Mouse (Mus musculus) hindbrain, embryonic 13.5 days (tissue): ENCODE results near the gene Nnat. TPM values are rescaled to one million over a fixed set of nuclear protein-coding genes. Genes with fewer than 3 reads are reported as not detected.

Source experiments
- ATAC-seq: fragments of 200-750 bp; cut with Nextera tagmentation; 2 replicates; pipeline ENCODE4 v1.8.0; 2017; ENCODE audit warnings: moderate TSS enrichment; ENCODE audit not compliant: low FRiP score
- H3K27ac ChIP-seq: fragments of 300-500 bp; sonication (generic); 2 replicates; pipeline ENCODE4 v1.5.1; 2015; ENCODE audit warnings: inconsistent platforms, mild to moderate bottlenecking, moderate library complexity
- H3K27me3 ChIP-seq: fragments of 300-500 bp; sonication (generic); 2 replicates; pipeline ENCODE4 v1.6.1; 2015; ENCODE audit warnings: mild to moderate bottlenecking, inconsistent platforms
- H3K36me3 ChIP-seq: fragments of 300-500 bp; sonication (generic); 2 replicates; pipeline ENCODE4 v1.6.1; 2015; ENCODE audit warnings: mild to moderate bottlenecking, inconsistent platforms
- H3K4me1 ChIP-seq: fragments of 300-500 bp; sonication (generic); replicated peaks from 2 replicates; pipeline ENCODE4 v1.6.1; 2015; ENCODE audit warnings: inconsistent platforms
- H3K4me2 ChIP-seq: fragments of 300-500 bp; sonication (generic); 2 replicates; pipeline ENCODE4 v1.6.1; 2015; ENCODE audit warnings: inconsistent platforms, mild to moderate bottlenecking, moderate library complexity
- H3K4me3 ChIP-seq: fragments of 300-500 bp; sonication (generic); 2 replicates; pipeline ENCODE4 v1.5.1; 2015; ENCODE audit warnings: mild to moderate bottlenecking, inconsistent platforms
- H3K9ac ChIP-seq: fragments of 300-500 bp; sonication (generic); 2 replicates; pipeline ENCODE4 v1.6.1; 2015; ENCODE audit warnings: mild to moderate bottlenecking, inconsistent platforms
- H3K9me3 ChIP-seq: fragments of 300-500 bp; sonication (generic); 2 replicates; pipeline ENCODE4 v1.6.1; 2016; ENCODE audit warnings: inconsistent platforms
- WGBS: fragments of 180-500 bp; shearing (Covaris S2); methylation state at CpG from one replicate; pipeline ENCODE4 v1.1.7; 2015; 5-methylcytosine and 5-hydroxymethylcytosine counted together
- polyA plus RNA-seq: library from polyadenylated mRNA; unstranded; fragments of >200 nt; fragmentation: Nextera tagmentation; extraction: Ambion mirVana; gene quantifications from 2 replicates; pipeline ENCODE4 v1.2.1, GENCODE M21; 2015

Nnat gene
- polyA plus RNA-seq, 1 experiment from 2014 or later, result 6,024 TPM

GRCm38 (mm10) chr2:157536476-157537081, 23.3 kb upstream of the Nnat start:
- Histone ChIP-seq H3K9ac (no peak overlapping the region), H3K9me3 (no peaks in the 10 kb centered on the region), H3K27ac (peak overlapping the region; percentile 91), H3K4me2 (no peak overlapping the region), H3K27me3 (peaks cover 5% of the 10 kb centered on the region; the same call in 1 of the 2 replicates), H3K4me1 (peaks cover 68% of the 10 kb centered on the region), H3K4me3 (no peak overlapping the region), H3K36me3 (no peaks in the 10 kb centered on the region)
- 56% methylated on average over 7 of the region's 7 CpGs for WGBS
- ATAC-seq, result no peak

DNA sequence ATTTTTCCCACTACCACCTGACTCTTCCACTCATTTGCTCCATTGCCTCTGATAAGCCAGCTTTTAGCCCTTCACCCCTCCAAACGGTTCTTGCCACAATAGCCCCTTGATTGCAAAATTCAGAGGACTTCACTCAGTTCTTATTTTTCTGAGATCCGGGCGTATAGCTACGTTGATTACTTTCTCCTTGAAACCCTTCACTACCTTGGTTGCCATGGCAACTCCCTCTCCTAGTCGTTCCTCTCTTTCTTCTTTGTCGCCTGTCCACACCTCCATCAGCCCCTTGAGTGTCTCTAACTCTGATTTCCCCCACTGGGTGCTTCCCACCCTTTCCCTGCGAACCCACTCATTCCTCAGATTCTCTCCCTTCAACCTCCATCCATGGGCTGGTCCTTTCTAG, 22.8 kb upstream of the Nnat start:
- Histone ChIP-seq H3K4me1 (peaks cover 68% of the 10 kb centered on the region), H3K9ac (no peak overlapping the region), H3K9me3 (no peaks in the 10 kb centered on the region), H3K27ac (peak overlapping the region; percentile 91), H3K36me3 (no peaks in the 10 kb centered on the region), H3K4me2 (no peak overlapping the region), H3K4me3 (no peak overlapping the region), H3K27me3 (peaks cover 5% of the 10 kb centered on the region; the same call in 1 of the 2 replicates)
- ATAC-seq, result no peak; the same call in 1 of the 2 replicates
- 20% methylated on average over 7 of the region's 7 CpGs for whole genome bisulfite sequencing

DNA sequence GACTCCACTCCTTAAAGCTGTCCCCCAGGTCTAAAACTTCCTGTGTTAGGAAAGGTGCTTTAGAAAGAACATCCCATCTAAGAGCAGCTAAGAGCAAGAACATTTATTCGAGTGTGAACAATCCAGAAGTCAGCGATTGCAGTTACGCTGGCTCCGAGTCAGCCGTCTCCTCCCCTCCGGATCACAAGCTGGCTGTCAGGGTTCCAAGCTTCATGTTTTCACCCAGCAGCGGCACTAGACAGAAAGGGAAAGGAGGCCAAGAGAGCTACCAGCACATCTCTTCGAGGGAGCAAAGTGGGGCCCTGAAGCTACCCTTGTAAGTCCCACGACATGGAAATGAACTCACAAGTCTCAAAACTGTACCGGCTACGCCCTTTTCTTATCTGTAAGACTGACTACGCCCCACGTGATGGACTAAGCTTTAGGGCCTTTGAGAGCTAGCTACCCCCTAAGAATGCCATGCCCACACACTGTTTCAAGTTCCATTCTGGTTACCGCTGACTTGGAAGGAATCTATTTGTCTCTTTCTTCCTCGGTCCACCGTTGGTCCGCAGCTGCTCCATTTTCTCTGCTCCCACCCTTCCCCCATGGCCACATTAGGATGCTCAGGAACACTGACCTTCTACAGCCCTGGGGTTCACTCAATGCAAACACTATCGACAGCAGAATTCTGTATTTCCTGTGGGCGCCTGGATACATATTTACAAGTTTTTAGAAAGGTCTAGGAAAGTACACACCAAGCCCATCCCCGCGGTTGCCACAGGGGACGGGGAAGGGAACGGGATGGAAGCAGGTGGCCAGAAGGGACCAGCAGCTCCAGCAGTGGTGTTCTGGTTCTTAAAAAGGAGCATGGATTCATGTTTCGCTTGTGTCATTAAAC, 19.6 kb upstream of the Nnat start:
- WGBS, result 36% methylated on average over 24 of the region's 24 CpGs
- H3K4me3 ChIP-seq, result no peak overlapping the region
- H3K27me3 ChIP-seq, result peaks cover 5% of the 10 kb centered on the region; the same call in 1 of the 2 replicates
- H3K4me2 ChIP-seq, result no peak overlapping the region; the same call in 1 of the 2 replicates
- peaks cover 6% of the 10 kb centered on the region; the same call in 1 of the 2 replicates for H3K36me3 ChIP-seq
- no peaks in the 10 kb centered on the region for H3K9me3 ChIP-seq
- no peak for ATAC-seq
- H3K27ac ChIP-seq, result peak overlapping the region; percentile 72
- H3K4me1 ChIP-seq, result peaks cover 78% of the 10 kb centered on the region
- H3K9ac ChIP-seq, result no peak overlapping the region

DNA sequence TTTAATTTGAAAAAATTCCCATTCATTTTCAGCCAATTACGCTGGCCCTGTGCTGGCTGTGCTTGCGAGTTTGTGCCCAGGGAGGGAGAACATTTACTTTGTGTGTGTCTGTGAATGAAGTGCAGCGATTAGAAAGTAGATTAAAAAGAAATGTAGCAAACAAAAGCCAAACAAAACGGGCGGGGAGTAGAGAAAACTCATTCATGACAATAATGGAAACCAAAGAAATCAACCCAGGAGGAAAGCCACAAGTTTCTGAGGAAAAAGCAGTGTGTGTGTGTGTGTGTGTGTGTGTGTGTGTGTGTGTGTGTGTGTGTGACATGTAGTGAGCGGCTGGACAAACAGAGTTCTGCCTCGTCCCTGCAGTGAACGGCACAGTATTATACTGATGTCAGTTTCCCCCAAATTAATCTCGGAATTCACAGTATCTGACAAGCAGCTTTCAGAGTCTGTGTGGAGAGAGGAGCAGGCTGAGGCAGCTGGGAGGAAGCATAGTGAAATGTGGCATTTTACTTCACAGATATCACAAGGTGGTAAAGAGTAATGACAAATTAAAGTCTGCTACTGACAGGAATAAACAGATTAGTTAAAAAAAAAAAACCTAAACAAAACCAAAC, 18.8 kb upstream of the Nnat start:
- Histone ChIP-seq H3K36me3 (peaks cover 6% of the 10 kb centered on the region; the same call in 1 of the 2 replicates), H3K4me1 (peaks cover 84% of the 10 kb centered on the region), H3K9ac (no peak overlapping the region), H3K4me3 (no peak overlapping the region), H3K27ac (peak overlapping the region; percentile 72), H3K9me3 (no peaks in the 10 kb centered on the region), H3K4me2 (no peak overlapping the region), H3K27me3 (peaks cover 5% of the 10 kb centered on the region; the same call in 1 of the 2 replicates)
- WGBS, result 19% methylated on average over 9 of the region's 9 CpGs
- ATAC-seq, result no peak

DNA sequence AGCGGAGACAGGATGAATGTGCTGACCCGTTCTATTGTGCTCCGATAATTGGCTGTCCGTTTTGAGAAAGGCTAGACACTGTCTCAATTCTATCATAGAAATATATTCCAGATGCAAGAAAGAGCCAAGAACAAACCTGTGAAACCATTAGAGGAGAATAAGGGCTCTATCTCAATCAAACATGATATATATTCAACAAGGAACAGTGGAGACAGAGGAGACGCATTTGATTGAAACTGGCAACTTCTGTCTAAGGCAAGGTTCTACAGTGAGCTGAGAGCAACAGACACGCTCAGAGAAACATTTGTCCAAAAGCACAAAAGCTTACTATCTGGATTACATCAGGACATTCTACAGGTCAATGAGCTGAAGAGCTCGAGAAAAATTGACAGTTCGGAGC, 18.2 kb upstream of the Nnat start:
- Histone ChIP-seq H3K27me3 (peaks cover 5% of the 10 kb centered on the region; the same call in 1 of the 2 replicates), H3K4me2 (no peak overlapping the region), H3K9ac (no peak overlapping the region), H3K4me1 (peaks cover 84% of the 10 kb centered on the region), H3K27ac (peak overlapping the region; percentile 72), H3K36me3 (peaks cover 6% of the 10 kb centered on the region; the same call in 1 of the 2 replicates), H3K4me3 (no peak overlapping the region), H3K9me3 (no peaks in the 10 kb centered on the region)
- 21% methylated on average over 8 of the region's 8 CpGs for WGBS
- no peak for ATAC-seq

DNA sequence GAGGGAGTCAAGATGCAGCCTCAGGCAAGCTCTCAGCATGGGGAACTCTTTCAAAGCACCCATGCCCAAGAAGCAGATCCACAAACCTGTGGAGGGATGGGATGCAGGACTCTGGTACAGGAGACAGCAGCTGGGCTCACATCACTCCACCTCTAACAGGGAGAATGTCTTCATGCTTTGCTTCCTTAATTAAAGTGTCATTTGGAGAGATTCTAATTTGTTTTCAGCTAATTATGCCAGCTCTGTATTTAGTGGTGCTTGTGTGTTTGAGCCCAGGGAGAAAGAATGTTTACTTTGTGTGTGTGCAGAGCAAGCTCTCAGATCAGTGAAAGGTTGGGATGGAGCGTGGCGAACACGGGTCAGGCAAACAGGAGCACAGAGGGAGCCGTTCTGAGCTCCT, 17.5 kb upstream of the Nnat start:
- Histone ChIP-seq H3K4me2 (no peak overlapping the region), H3K27me3 (peaks cover 5% of the 10 kb centered on the region; the same call in 1 of the 2 replicates), H3K9ac (0 out of 2 replicates have a peak overlapping the region, but pooled peaks have one; percentile 29), H3K27ac (peak overlapping the region; percentile 72), H3K4me3 (no peak overlapping the region), H3K36me3 (peaks cover 12% of the 10 kb centered on the region), H3K4me1 (peaks cover 83% of the 10 kb centered on the region), H3K9me3 (no peaks in the 10 kb centered on the region)
- ATAC-seq, result no peak
- WGBS, result 43% methylated on average over 4 of the region's 4 CpGs

GRCm38 (mm10) chr2:157544333-157544888, 15.5 kb upstream of the Nnat start:
- ATAC-seq, result no peak
- Histone ChIP-seq H3K27me3 (0 out of 2 replicates have a peak, but pooled peaks cover 3% of the 10 kb centered on the region), H3K9me3 (no peaks in the 10 kb centered on the region), H3K9ac (no peak overlapping the region), H3K4me2 (no peak overlapping the region), H3K4me1 (peaks cover 74% of the 10 kb centered on the region), H3K4me3 (no peak overlapping the region), H3K36me3 (peaks cover 26% of the 10 kb centered on the region), H3K27ac (peak overlapping the region; percentile 69)
- WGBS, result 49% methylated on average over 9 of the region's 9 CpGs

DNA sequence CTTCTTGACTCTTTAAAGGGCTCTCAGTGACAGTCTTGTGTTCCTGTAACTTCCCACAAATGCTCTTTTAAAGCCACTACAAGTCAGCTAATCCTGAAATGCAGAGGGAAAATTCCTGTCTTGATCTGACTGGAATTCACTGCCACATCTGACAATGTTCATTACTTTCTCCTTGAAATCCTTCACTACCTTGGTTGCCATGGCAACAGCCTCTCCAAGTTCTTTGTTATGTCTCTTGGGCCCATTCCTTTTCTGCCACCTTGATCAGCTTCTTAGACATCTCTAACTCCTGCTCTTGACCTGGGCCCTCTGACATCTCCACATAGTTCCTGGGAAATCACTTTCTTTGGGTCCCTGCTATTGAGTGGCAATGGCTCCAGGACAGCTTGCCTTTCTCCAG, 13.2 kb upstream of the Nnat start:
- Histone ChIP-seq H3K9me3 (no peaks in the 10 kb centered on the region), H3K4me1 (peaks cover 51% of the 10 kb centered on the region), H3K4me3 (no peak overlapping the region), H3K9ac (no peak overlapping the region), H3K36me3 (peaks cover 26% of the 10 kb centered on the region), H3K27me3 (0 out of 2 replicates have a peak, but pooled peaks cover 3% of the 10 kb centered on the region), H3K4me2 (no peak overlapping the region), H3K27ac (peak overlapping the region; percentile 49)
- ATAC-seq, result no peak

GRCm38 (mm10) chr2:157550292-157550691, 9.6 kb upstream of the Nnat start:
- ATAC-seq, result no peak
- 83% methylated on average over 4 of the region's 4 CpGs for WGBS
- Histone ChIP-seq H3K9ac (no peak overlapping the region), H3K9me3 (no peaks in the 10 kb centered on the region), H3K4me1 (peaks cover 43% of the 10 kb centered on the region), H3K36me3 (peaks cover 21% of the 10 kb centered on the region), H3K4me3 (no peak overlapping the region), H3K4me2 (no peak overlapping the region), H3K27ac (no peak overlapping the region), H3K27me3 (0 out of 2 replicates have a peak, but pooled peaks cover 3% of the 10 kb centered on the region)

DNA sequence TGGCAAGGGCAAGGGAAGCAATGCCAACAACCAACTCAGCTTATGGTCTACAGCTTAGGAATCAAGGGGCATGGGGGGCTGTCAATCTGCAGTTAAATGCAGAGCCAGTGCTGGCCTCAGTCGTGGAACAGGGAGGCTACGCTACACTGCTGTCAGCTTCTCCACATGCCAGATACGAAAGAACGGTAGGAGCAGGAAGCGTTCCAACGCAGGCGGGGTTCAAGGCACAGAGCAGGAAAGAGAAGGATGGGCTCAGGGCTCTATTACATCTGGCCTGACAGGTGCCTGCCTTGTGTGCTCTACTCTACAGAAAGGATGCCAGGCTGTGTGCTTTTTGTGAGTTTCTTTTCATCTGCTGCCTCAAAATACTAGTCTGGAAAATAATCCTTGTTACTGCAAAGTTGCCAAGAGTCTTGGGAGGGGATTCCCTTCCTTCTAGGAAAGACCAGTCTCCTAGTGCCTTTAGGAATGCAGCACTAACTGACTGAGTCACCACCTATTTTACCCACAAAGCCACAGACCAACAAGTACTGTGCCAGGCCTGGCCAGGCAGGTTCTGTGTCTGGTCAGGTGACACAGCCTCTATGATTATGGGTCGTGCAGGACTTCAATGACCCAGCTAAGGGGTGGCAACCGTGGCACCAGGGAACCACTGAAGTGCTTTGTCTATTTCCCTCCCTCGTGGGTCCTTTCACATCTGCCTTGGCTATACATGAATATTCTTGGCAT, 7.6 kb upstream of the Nnat start:
- H3K27ac ChIP-seq, result peak overlapping the region; percentile 25

GRCm38 (mm10) chr2:157556074-157556698, 3.7 kb upstream of the Nnat start:
- no peak for ATAC-seq
- Histone ChIP-seq H3K4me1 (peaks cover 44% of the 10 kb centered on the region), H3K4me2 (no peak overlapping the region), H3K27ac (no peak overlapping the region), H3K4me3 (no peak overlapping the region), H3K9ac (no peak overlapping the region), H3K36me3 (peaks cover 46% of the 10 kb centered on the region), H3K9me3 (peaks cover 33% of the 10 kb centered on the region), H3K27me3 (no peaks in the 10 kb centered on the region)
- 70% methylated on average over 5 of the region's 5 CpGs for WGBS

More for the DNA sequence above, 7.6 kb upstream of the Nnat start:
- Histone ChIP-seq H3K9ac (no peak overlapping the region), H3K4me2 (no peak overlapping the region), H3K36me3 (peaks cover 28% of the 10 kb centered on the region), H3K4me1 (peaks cover 27% of the 10 kb centered on the region), H3K9me3 (0 out of 2 replicates have a peak, but pooled peaks cover 3% of the 10 kb centered on the region), H3K27me3 (0 out of 2 replicates have a peak, but pooled peaks cover 3% of the 10 kb centered on the region), H3K4me3 (no peak overlapping the region)
- 80% methylated on average over 10 of the region's 10 CpGs for WGBS
- ATAC-seq, result no peak
